Mouse (Mus musculus): ENCODE measurements at regions not wholly inside any gene's neighbourhood (a gene's known extent, or its start where the extent isn't known, plus 50 kb on each side); places are given as distances from the start of the nearest gene placed in this dataset.
A peak's percentile ranks its signal among the peaks of the same experiment; 100 is the strongest.

GRCm38 (mm10) chr6:127338412-127338811, 108.2 kb upstream of the Parp11 start:
- no peak for ATAC-seq (replicated peaks)
- WGBS: 14% methylated on average over 6 of the region's 6 CpGs
- no peaks in the 10 kb centered on the region for H3K36me3 ChIP-seq

GRCm38 (mm10) chr6:127341604-127342003, 105.0 kb upstream of the Parp11 start:
- Histone ChIP-seq H3K4me1 (peaks cover 27% of the 10 kb centered on the region), H3K4me3 (no peak overlapping the region), H3K27me3 (no peaks in the 10 kb centered on the region), H3K4me2 (replicated peaks) (no peak overlapping the region), H3K9ac (replicated peaks) (no peak overlapping the region), H3K36me3 (no peaks in the 10 kb centered on the region), H3K27ac (replicated peaks) (no peak overlapping the region), H3K9me3 (no peaks in the 10 kb centered on the region)
- 95% methylated on average over 3 of the region's 3 CpGs for WGBS
- ATAC-seq (replicated peaks): no peak

More at GRCm38 (mm10) chr6:127338412-127338811, 108.2 kb upstream of the Parp11 start:
- no peak overlapping the region for H3K4me2 ChIP-seq (replicated peaks)
- no peak overlapping the region for H3K9ac ChIP-seq (replicated peaks)
- no peaks in the 10 kb centered on the region for H3K9me3 ChIP-seq
- H3K4me3 ChIP-seq: no peak overlapping the region
- H3K27ac ChIP-seq (replicated peaks): peak overlapping the region; percentile 81
- peaks cover 42% of the 10 kb centered on the region for H3K4me1 ChIP-seq
- no peaks in the 10 kb centered on the region for H3K27me3 ChIP-seq

GRCm38 (mm10) chr6:127348770-127349409, 97.8 kb upstream of the Parp11 start:
- Histone ChIP-seq H3K4me2 (replicated peaks) (no peak overlapping the region), H3K27me3 (no peaks in the 10 kb centered on the region), H3K4me1 (peaks cover 8% of the 10 kb centered on the region; the same call in 1 of the 2 replicates), H3K9ac (replicated peaks) (no peak overlapping the region), H3K9me3 (no peaks in the 10 kb centered on the region), H3K27ac (replicated peaks) (no peak overlapping the region), H3K36me3 (no peaks in the 10 kb centered on the region), H3K4me3 (no peak overlapping the region)
- ATAC-seq (replicated peaks): no peak
- WGBS: 86% methylated on average over 9 of the region's 9 CpGs

- Histone ChIP-seq H3K9ac (replicated peaks) (no peak overlapping the region), H3K9me3 (no peaks in the 10 kb centered on the region), H3K4me1 (peaks cover 8% of the 10 kb centered on the region; the same call in 1 of the 2 replicates), H3K4me2 (replicated peaks) (no peak overlapping the region), H3K27ac (replicated peaks) (no peak overlapping the region; the same call in 1 of the 2 replicates), H3K36me3 (no peaks in the 10 kb centered on the region), H3K4me3 (no peak overlapping the region), H3K27me3 (no peaks in the 10 kb centered on the region)
- ATAC-seq (replicated peaks): no peak
- 29% methylated on average over 12 of the region's 12 CpGs for WGBS
Observed at GRCm38 (mm10) chr6:127349479-127350110, 97.0 kb upstream of the Parp11 start.

GRCm38 (mm10) chr6:127351691-127352090, 94.9 kb upstream of the Parp11 start:
- Histone ChIP-seq H3K9me3 (no peaks in the 10 kb centered on the region), H3K9ac (replicated peaks) (no peak overlapping the region), H3K36me3 (no peaks in the 10 kb centered on the region), H3K4me3 (no peak overlapping the region), H3K27ac (replicated peaks) (no peak overlapping the region), H3K27me3 (no peaks in the 10 kb centered on the region), H3K4me1 (peaks cover 8% of the 10 kb centered on the region; the same call in 1 of the 2 replicates), H3K4me2 (replicated peaks) (no peak overlapping the region)
- 94% methylated on average over 5 of the region's 5 CpGs for WGBS
- no peak for ATAC-seq (replicated peaks)

- H3K27ac ChIP-seq (replicated peaks): no peak overlapping the region
- 87% methylated on average over 6 of the region's 6 CpGs for WGBS
- H3K4me1 ChIP-seq: peaks cover 8% of the 10 kb centered on the region
- H3K4me2 ChIP-seq (replicated peaks): no peak overlapping the region
- H3K4me3 ChIP-seq: no peak overlapping the region
- no peak overlapping the region for H3K9ac ChIP-seq (replicated peaks)
- H3K9me3 ChIP-seq: no peaks in the 10 kb centered on the region
- no peaks in the 10 kb centered on the region for H3K27me3 ChIP-seq
- no peak for ATAC-seq (replicated peaks)
- no peaks in the 10 kb centered on the region for H3K36me3 ChIP-seq
Observed at GRCm38 (mm10) chr6:127355112-127355511, 91.5 kb upstream of the Parp11 start.

DNA sequence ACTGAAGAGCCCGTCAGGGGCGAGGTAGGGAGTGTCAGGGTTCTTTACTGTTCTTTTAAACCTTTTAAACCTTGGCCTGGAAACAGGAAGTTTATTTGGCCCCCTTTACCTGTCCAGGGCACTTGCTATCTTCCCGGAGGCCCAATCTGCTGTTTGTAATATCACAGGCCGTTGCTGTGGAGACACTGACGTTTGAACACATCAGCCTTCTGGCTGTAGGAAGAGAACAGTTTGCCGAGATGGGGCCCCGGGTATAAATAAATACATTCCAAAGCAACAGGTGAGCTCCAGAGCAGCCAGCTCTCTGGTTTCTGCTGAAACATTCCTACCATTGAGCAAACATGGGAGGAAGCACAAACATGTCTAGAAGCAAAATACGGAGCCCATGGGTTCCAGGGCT, 90.2 kb upstream of the Parp11 start:
- WGBS: 82% methylated on average over 8 of the region's 8 CpGs
- H3K36me3 ChIP-seq: no peaks in the 10 kb centered on the region

DNA sequence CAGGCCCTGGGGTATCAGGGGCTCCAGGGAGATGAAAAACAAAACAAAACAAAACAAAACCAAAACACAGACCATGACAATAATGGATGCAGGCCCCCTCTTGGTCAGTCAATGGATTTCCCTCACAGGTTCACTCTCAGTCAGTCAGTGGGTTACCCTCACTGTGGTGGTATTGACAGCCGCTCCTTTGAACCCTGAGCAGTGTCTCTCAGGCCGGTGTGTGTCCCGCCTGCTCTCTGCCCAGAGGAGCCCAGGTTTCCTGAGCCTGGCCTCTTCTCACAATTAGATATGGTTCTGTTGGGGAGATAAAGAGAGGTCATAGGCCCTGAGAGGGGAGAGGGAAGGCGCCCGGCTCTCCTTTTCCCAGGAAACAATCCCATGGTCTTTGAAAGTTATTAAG, 87.8 kb upstream of the Parp11 start:
- Histone ChIP-seq H3K27ac (replicated peaks) (no peak overlapping the region), H3K9ac (replicated peaks) (no peak overlapping the region), H3K9me3 (no peaks in the 10 kb centered on the region), H3K4me3 (no peak overlapping the region), H3K36me3 (no peaks in the 10 kb centered on the region), H3K4me2 (replicated peaks) (no peak overlapping the region), H3K4me1 (peaks cover 19% of the 10 kb centered on the region), H3K27me3 (no peaks in the 10 kb centered on the region)
- 30% methylated on average over 5 of the region's 5 CpGs for WGBS
- ATAC-seq (replicated peaks): no peak

More for the DNA sequence above, 90.2 kb upstream of the Parp11 start:
- Histone ChIP-seq H3K9me3 (no peaks in the 10 kb centered on the region), H3K4me2 (replicated peaks) (no peak overlapping the region), H3K27ac (replicated peaks) (no peak overlapping the region), H3K27me3 (no peaks in the 10 kb centered on the region), H3K4me1 (peaks cover 8% of the 10 kb centered on the region), H3K4me3 (no peak overlapping the region), H3K9ac (replicated peaks) (no peak overlapping the region)
- no peak for ATAC-seq (replicated peaks)

DNA sequence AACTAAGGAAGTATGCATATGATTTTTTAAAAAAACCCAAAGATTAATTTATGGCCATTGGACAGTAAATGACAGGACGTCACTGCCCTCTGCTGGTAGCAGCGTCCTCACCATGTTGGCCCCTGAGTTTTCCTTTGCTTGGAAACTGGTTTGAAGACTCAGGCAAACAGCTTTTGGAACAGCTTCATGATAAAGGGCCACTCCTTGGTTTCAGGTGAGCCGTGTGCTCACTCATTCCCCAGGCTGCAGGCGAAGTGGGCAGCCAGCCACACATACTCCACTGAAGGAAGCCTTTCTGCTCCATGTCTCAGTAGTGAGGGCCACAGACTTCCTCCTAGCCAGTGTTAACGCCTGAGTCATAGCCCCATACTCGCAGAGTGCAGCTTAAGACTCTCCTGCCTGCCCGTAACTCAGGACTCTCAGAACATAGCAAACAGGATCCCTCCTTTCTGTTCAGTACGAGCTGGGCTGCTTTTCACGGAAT, 87.2 kb upstream of the Parp11 start:
- H3K4me1 ChIP-seq: peaks cover 24% of the 10 kb centered on the region
- H3K9ac ChIP-seq (replicated peaks): no peak overlapping the region
- H3K27ac ChIP-seq (replicated peaks): no peak overlapping the region
- H3K4me2 ChIP-seq (replicated peaks): no peak overlapping the region
- no peak overlapping the region for H3K4me3 ChIP-seq
- H3K36me3 ChIP-seq: no peaks in the 10 kb centered on the region
- WGBS: 43% methylated on average over 9 of the region's 9 CpGs
- H3K27me3 ChIP-seq: no peaks in the 10 kb centered on the region
- no peaks in the 10 kb centered on the region for H3K9me3 ChIP-seq
- ATAC-seq (replicated peaks): no peak

DNA sequence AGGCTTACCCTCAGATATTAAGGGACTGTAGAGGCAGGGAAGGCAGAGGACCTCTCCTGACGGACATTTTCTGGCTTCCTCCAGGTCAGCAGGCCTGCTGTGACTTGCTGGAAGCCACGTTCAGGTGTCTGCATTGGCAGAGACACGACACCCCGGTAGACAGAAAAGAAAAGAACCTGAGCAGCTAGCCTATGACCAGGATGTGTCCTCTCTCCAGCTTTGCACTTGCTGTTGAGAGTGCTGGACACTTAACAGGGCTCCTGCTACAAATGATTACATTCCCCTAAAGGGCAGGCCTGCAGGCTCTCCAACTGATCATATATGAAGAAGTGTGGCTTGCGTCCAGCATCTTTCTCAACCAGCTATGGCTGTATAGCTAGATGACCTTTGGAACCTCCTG, 84.5 kb upstream of the Parp11 start:
- no peak for ATAC-seq (replicated peaks)
- H3K36me3 ChIP-seq: no peaks in the 10 kb centered on the region
- WGBS: 85% methylated on average over 5 of the region's 5 CpGs
- H3K9me3 ChIP-seq: no peaks in the 10 kb centered on the region
- H3K4me2 ChIP-seq (replicated peaks): no peak overlapping the region
- H3K27me3 ChIP-seq: no peaks in the 10 kb centered on the region
- no peak overlapping the region for H3K4me3 ChIP-seq
- peaks cover 29% of the 10 kb centered on the region for H3K4me1 ChIP-seq
- no peak overlapping the region for H3K9ac ChIP-seq (replicated peaks)
- H3K27ac ChIP-seq (replicated peaks): no peak overlapping the region

GRCm38 (mm10) chr6:127362966-127363752, 83.5 kb upstream of the Parp11 start:
- WGBS: 1% methylated on average over 8 of the region's 8 CpGs
- Histone ChIP-seq H3K9me3 (no peaks in the 10 kb centered on the region), H3K9ac (replicated peaks) (no peak overlapping the region), H3K27me3 (no peaks in the 10 kb centered on the region), H3K27ac (replicated peaks) (peak overlapping the region; percentile 77), H3K4me3 (no peak overlapping the region), H3K4me1 (peaks cover 29% of the 10 kb centered on the region), H3K4me2 (replicated peaks) (no peak overlapping the region), H3K36me3 (no peaks in the 10 kb centered on the region)
- peak; percentile 91 for ATAC-seq (replicated peaks)
